Mouse (Mus musculus) hindbrain, embryonic 11.5 days (tissue): Measurements from ENCODE around the gene Gpr176. TPM values are rescaled to one million over a fixed set of nuclear protein-coding genes. Genes with fewer than 3 reads are reported as not detected.
A peak's percentile ranks its signal among the peaks of the same experiment; 100 is the strongest.

Experiments
- ATAC-seq: fragments of 200-750 bp; cut with Nextera tagmentation; 2 replicates; pipeline ENCODE4 v1.8.0; 2017; ENCODE audit warnings: mild to moderate bottlenecking, moderate TSS enrichment, moderate library complexity; ENCODE audit not compliant: low FRiP score
- DNase-seq: peaks from one replicate; pipeline ENCODE4 v3.0.0-alpha.2; 2015; ENCODE audit warnings: low spot score
- H3K27ac ChIP-seq: fragments of 300-500 bp; sonication (generic); 2 replicates; pipeline ENCODE4 v1.5.1; 2014; ENCODE audit warnings: mild to moderate bottlenecking, low read depth, low read length
- H3K27me3 ChIP-seq: fragments of 300-500 bp; sonication (generic); 2 replicates; pipeline ENCODE4 v1.6.1; 2014; ENCODE audit warnings: mild to moderate bottlenecking, low read length, moderate library complexity, mixed read lengths; ENCODE audit not compliant: control insufficient read depth, insufficient read depth
- H3K36me3 ChIP-seq: fragments of 300-500 bp; sonication (generic); 2 replicates; pipeline ENCODE4 v1.6.1; 2014; ENCODE audit warnings: mild to moderate bottlenecking, low read length, moderate library complexity, mixed read lengths; ENCODE audit not compliant: control insufficient read depth, insufficient read depth
- H3K4me1 ChIP-seq: fragments of 300-500 bp; sonication (generic); replicated peaks from 2 replicates; pipeline ENCODE4 v1.6.1; 2014; ENCODE audit warnings: low read length, mixed read lengths; ENCODE audit not compliant: control insufficient read depth, insufficient read depth
- H3K4me2 ChIP-seq: fragments of 300-500 bp; sonication (generic); replicated peaks from 2 replicates; pipeline ENCODE4 v1.6.1; 2014; ENCODE audit warnings: mild to moderate bottlenecking, low read depth, low read length
- H3K4me3 ChIP-seq: fragments of 300-500 bp; sonication (generic); 2 replicates; pipeline ENCODE4 v1.5.1; 2014; ENCODE audit warnings: low read depth, low read length
- H3K9ac ChIP-seq: fragments of 300-500 bp; sonication (generic); 2 replicates; pipeline ENCODE4 v1.6.1; 2014; ENCODE audit warnings: low read depth, low read length
- H3K9me3 ChIP-seq: fragments of 300-500 bp; sonication (generic); 2 replicates; pipeline ENCODE4 v1.6.1; 2016; ENCODE audit warnings: low read length; ENCODE audit not compliant: control insufficient read depth
- WGBS: fragments of 180-500 bp; shearing (Covaris S2); extraction: QIAGEN DNeasy Blood & Tissue Kit; methylation state at CpG from one replicate; pipeline ENCODE4 v1.1.7; 2014; 5-methylcytosine and 5-hydroxymethylcytosine counted together
- polyA plus RNA-seq: library from polyadenylated mRNA; unstranded; fragments of >200 nt; fragmentation: Nextera tagmentation; extraction: Ambion mirVana; gene quantifications from 2 replicates; pipeline ENCODE4 v1.2.1, GENCODE M21; 2014

Gpr176 gene
- polyA plus RNA-seq, 1 experiment from 2014 or later, result 0.59 TPM

DNA sequence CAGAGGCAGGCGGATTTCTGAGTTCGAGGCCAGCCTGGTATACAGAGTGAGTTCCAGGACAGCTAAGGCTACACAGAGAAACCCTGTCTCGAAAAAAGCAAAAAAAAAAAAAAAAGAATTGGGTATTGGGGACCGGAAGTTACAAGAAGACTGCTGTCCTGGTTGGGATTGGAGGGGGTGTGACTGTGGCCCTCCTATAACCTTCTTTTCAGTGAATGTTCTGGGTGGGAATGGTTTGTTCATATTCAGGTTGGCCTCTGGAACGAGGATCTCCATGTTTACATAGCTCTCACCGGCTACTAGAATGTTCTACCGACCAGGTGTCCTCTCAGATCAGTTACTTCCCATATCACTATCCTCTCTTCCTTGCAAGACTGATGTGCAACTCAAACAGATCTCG is 116.1 kb downstream of the Gpr176 start:
- H3K4me2 ChIP-seq, result no peak overlapping the region; the same call in 1 of the 2 replicates
- no peak for ATAC-seq
- no peak for DNase-seq
- H3K9me3 ChIP-seq, result no peaks in the 10 kb centered on the region
- no peak overlapping the region for H3K27ac ChIP-seq
- no peak overlapping the region for H3K9ac ChIP-seq
- no peaks in the 10 kb centered on the region for H3K36me3 ChIP-seq
- WGBS, result 71% methylated on average over 8 of the region's 8 CpGs
- no peaks in the 10 kb centered on the region for H3K4me1 ChIP-seq
- no peaks in the 10 kb centered on the region for H3K27me3 ChIP-seq
- H3K4me3 ChIP-seq, result no peak overlapping the region; the same call in 1 of the 2 replicates

DNA sequence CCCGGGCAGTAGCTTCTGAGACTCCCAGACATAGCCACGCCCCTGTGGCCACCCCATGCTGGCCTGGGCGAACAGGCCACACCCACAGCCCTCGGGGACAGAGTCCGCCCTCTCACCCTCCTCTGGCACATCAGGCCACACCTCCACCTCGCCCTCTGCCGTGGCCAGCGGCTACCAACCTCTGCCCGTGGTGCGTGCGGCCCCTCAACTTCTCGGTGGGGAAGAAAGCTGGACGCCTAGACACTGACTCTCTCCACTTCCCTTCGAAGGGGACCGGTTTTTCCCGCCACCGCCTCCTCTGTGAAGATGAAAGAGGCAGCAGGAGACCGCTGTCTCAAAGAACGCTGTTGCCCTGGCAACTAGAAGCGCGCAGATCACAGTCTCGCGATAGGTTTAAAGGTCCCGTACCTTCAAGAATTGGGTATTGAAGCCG is 116.6 kb downstream of the Gpr176 start, which contains the start of gene Fsip1:
Gene Fsip1 (minus strand): TSS at position 346 of the 433 bp plus-strand sequence.
- H3K4me1 ChIP-seq, result no peaks in the 10 kb centered on the region
- 1% methylated on average over 25 of the region's 25 CpGs for WGBS
- no peaks in the 10 kb centered on the region for H3K27me3 ChIP-seq
- peak within 1 kb of the TSS; percentile 47; the same call in 1 of the 2 replicates for H3K9ac ChIP-seq
- peak within 1 kb of the TSS; percentile 51 for H3K4me2 ChIP-seq
- H3K27ac ChIP-seq, result peak within 1 kb of the TSS; percentile 47; the same call in 1 of the 2 replicates
- peak within 1 kb of the TSS; percentile 36 for H3K4me3 ChIP-seq
- no peaks in the 10 kb centered on the region for H3K9me3 ChIP-seq
- no peaks in the 10 kb centered on the region for H3K36me3 ChIP-seq
- ATAC-seq, result peak; percentile 90
- DNase-seq, result peak; percentile 86

DNA sequence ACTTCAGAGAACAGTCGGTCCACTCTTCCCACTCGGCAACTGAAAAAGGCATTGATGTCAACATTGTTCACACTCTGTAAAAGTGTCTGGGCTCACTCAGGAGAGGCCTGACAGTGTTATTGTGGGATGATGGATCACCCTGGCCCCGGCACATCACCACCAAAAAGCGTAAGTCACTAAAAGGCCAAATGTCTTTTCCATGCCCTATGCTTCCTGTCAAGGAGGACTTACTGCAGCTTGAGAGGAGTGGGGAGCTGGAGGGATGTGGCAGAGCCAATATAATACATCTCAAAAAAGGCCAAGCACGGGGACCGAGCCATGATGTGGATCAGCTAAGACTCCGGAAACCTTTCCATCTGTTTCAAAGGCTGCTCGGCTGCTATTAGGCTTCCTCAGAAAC is 118.7 kb downstream of the Gpr176 start:
- peak; percentile 74 for ATAC-seq

DNA sequence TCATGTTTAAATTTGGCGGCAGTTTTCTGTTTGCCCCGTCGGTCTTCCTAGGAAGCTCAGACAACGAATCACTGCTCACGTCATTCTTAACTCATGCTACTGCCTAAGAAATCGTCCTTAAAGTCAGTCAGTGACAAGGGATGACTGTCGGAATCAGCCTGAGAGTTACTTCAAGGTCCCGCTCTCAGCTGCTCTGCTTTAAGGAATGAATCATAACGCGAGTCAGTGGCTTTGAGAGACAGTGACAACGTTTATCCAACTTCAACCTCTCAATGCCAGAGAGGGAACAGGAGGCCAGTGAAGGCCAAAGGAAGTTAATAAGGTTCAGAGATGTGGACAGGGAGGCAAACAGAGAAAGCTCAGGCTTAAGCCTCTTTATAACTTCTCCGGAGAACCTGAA is 124.3 kb downstream of the Gpr176 start:
- ATAC-seq, result no peak
- no peak for DNase-seq
- Histone ChIP-seq H3K9ac (no peak overlapping the region), H3K36me3 (no peaks in the 10 kb centered on the region), H3K27me3 (no peaks in the 10 kb centered on the region), H3K27ac (no peak overlapping the region), H3K4me3 (no peak overlapping the region), H3K4me2 (no peak overlapping the region), H3K4me1 (no peaks in the 10 kb centered on the region), H3K9me3 (no peaks in the 10 kb centered on the region)
- 83% methylated on average over 12 of the region's 12 CpGs for WGBS

More for the DNA sequence above, 118.7 kb downstream of the Gpr176 start:
- Histone ChIP-seq H3K36me3 (no peaks in the 10 kb centered on the region), H3K27me3 (no peaks in the 10 kb centered on the region), H3K9me3 (no peaks in the 10 kb centered on the region), H3K27ac (no peak overlapping the region), H3K4me3 (no peak overlapping the region), H3K4me2 (no peak overlapping the region), H3K9ac (no peak overlapping the region), H3K4me1 (no peaks in the 10 kb centered on the region)
- WGBS, result 33% methylated on average over 8 of the region's 8 CpGs
- peak; percentile 55 for DNase-seq

DNA sequence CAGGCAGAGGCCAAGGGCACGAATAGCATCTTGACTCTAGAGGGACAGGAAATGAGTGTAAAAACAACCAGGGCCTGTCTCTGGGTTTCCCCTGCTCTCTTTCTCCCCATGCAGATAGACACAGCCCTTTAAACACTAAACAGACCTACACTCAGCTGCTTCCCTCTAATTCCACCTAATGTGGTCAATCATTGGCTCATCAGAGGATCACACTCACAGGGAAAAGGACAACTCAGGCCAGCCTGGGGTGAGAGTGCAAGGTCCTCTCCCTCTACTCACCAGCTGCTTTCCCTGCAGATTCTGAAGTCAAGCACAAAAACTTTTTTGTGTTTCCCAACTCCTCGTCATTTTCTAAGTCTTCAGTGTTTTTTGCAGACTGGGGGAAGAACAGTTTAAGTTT is 125.2 kb downstream of the Gpr176 start:
- Histone ChIP-seq H3K4me1 (no peaks in the 10 kb centered on the region), H3K4me3 (no peak overlapping the region), H3K36me3 (no peaks in the 10 kb centered on the region), H3K27ac (no peak overlapping the region), H3K27me3 (no peaks in the 10 kb centered on the region), H3K9ac (no peak overlapping the region), H3K4me2 (no peak overlapping the region), H3K9me3 (no peaks in the 10 kb centered on the region)
- ATAC-seq (no peak), DNase-seq (no peak)
- WGBS, result 50% methylated on average over 2 of the region's 2 CpGs

DNA sequence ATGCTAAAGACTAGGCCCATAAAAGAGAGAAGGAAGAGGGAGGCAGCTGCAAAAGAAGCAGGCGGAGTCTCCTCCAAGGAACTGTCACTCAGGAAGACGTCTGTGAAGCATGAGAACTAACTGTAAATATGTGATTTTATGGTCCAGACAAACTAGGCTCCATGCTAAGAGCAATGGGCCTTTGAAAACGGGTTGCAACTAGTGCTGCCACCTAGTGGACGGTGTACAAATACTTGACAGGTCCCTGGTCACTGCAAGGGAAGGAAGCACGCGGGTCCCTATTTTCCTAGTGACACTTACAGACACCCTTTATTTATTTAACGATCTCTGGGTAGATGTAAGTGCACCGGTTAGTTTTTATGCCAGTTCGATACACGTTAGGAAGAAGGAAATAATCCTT is 127.3 kb downstream of the Gpr176 start:
- Histone ChIP-seq H3K27ac (no peak overlapping the region), H3K4me1 (no peaks in the 10 kb centered on the region), H3K4me3 (no peak overlapping the region), H3K27me3 (no peaks in the 10 kb centered on the region), H3K9ac (no peak overlapping the region), H3K4me2 (no peak overlapping the region), H3K36me3 (no peaks in the 10 kb centered on the region), H3K9me3 (no peaks in the 10 kb centered on the region)
- peak; percentile 66; the same call in 1 of the 2 replicates for ATAC-seq
- 17% methylated on average over 10 of the region's 10 CpGs for WGBS
- peak; percentile 85 for DNase-seq

DNA sequence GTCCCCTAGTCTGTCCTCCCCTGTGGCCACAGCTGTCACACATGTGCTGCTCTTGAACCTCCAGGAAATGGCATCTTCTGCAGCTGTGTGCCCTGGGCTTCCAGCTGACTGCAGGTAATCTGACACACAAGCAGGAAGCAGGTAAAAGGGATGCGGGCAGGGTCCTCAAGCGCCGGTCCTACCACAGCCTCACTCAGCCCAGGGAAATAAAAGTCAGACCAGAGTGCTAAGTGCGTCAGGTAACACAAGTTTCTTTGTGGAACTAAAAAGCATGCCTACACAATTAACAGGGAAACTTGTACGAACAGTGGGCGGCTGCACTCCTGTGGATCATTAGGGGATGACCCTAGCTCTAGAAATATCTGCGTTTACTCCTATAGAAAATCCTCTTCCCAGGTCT is 137.0 kb downstream of the Gpr176 start:
- Histone ChIP-seq H3K4me2 (no peak overlapping the region), H3K9ac (no peak overlapping the region), H3K4me3 (no peak overlapping the region), H3K27me3 (no peaks in the 10 kb centered on the region), H3K27ac (no peak overlapping the region), H3K9me3 (no peaks in the 10 kb centered on the region), H3K4me1 (no peaks in the 10 kb centered on the region), H3K36me3 (no peaks in the 10 kb centered on the region)
- DNase-seq, result no peak
- WGBS, result 78% methylated on average over 7 of the region's 7 CpGs
- ATAC-seq, result no peak

DNA sequence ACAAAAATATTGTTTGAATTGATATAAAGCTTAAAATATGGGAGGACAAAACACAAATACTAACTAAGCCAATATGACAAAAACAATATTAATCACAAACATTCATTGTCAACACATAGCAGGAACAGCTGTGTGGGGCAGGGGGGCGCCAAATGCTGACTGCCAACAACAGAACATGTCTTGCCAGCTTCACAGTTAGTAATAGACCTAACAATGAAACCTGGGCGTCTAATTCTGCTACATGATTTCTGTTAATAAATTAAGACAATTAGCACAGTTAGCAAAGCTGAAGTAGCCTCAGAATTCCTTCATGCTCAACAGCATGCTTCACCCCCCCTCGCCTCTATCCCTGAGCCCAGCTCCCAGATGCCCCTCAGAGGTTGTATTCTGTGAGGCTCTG is 137.6 kb downstream of the Gpr176 start:
- 84% methylated on average over 3 of the region's 3 CpGs for WGBS
- Histone ChIP-seq H3K36me3 (no peaks in the 10 kb centered on the region), H3K9me3 (no peaks in the 10 kb centered on the region), H3K27ac (no peak overlapping the region), H3K4me2 (no peak overlapping the region), H3K27me3 (no peaks in the 10 kb centered on the region), H3K4me1 (no peaks in the 10 kb centered on the region), H3K9ac (no peak overlapping the region), H3K4me3 (no peak overlapping the region)
- DNase-seq, result no peak
- no peak for ATAC-seq

DNA sequence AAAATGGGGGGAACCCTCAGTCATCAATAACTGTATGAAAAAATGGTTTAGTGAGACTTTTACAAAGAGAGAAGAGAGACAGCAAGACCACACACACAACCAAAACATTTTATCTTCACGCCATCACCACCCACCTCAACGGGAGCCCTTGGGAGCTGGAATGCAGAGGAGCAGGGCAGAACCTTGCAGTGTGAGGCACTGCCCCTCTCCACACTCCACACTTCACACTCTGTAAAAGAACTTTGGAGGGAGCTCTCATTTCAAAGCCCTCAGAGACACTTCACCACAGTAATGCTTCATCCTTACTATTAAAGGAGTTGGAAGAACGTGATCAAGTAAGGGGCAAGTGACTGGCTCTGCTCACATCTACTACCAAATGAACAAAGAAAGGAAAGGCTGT is 142.7 kb downstream of the Gpr176 start:
- Histone ChIP-seq H3K4me3 (no peak overlapping the region), H3K4me2 (no peak overlapping the region), H3K9ac (no peak overlapping the region), H3K4me1 (no peaks in the 10 kb centered on the region), H3K27ac (no peak overlapping the region), H3K27me3 (no peaks in the 10 kb centered on the region), H3K36me3 (no peaks in the 10 kb centered on the region), H3K9me3 (no peaks in the 10 kb centered on the region)
- ATAC-seq (no peak), DNase-seq (no peak)
- 62% methylated on average over 3 of the region's 3 CpGs for WGBS
